Mouse (Mus musculus): ENCODE results near the gene H2-T3.

GRCm38 (mm10) chr17:36168039-36168652 lies 21.9 kb downstream of the H2-T3 start, which contains the start of gene Gm8909:
- TF ChIP-seq CTCF (IDR thresholded peaks at IDR 0.05 in 2 of 3, conservative IDR thresholded peaks at IDR 0.05 in 1 of 3; ENCODE audit: control insufficient read depth in 1 of 3, insufficient read depth in 1 of 3, low read depth in 2 of 3, low read length in 3 of 3, poor library complexity in 1 of 3, severe bottlenecking in 1 of 3) (no peak), GATA1 (IDR thresholded peaks at IDR 0.05; ENCODE audit: low read depth, low read length) (no peak), CHD2 (IDR thresholded peaks at IDR 0.05; ENCODE audit: low read length) (no peak), MXI1 (IDR thresholded peaks at IDR 0.05; ENCODE audit: low read depth, low read length) (no peak), MAX (IDR thresholded peaks at IDR 0.05; ENCODE audit: low read length) (no peak), UBTF (IDR thresholded peaks at IDR 0.05; ENCODE audit: borderline replicate concordance, insufficient read depth, low read depth, low read length) (no peak), SIN3A (IDR thresholded peaks at IDR 0.05; ENCODE audit: low read length) (no peak), ZC3H11A (IDR thresholded peaks at IDR 0.05; ENCODE audit: low read depth, low read length) (no peak), TAL1 (IDR thresholded peaks at IDR 0.05; ENCODE audit: low read length) (no peak), CHD1 (IDR thresholded peaks at IDR 0.05; ENCODE audit: low read depth, low read length) (no peak), POLR2A (IDR thresholded peaks at IDR 0.05; ENCODE audit: control insufficient read depth in 1 of 2, insufficient read depth in 1 of 2, low read depth in 1 of 2, low read length in 2 of 2, poor library complexity in 1 of 2) (no peak), NRF1 (IDR thresholded peaks at IDR 0.05; ENCODE audit: insufficient read depth, low read depth, low read length, poor library complexity, severe bottlenecking) (no peak), ZKSCAN1 (IDR thresholded peaks at IDR 0.05; ENCODE audit: low read depth, low read length) (no peak)

Data from MEL (cell line).